Mouse (Mus musculus) lung, adult 2 months (tissue): ENCODE data around the gene Grm5.

ENCODE experiments used
- CTCF ChIP-seq: fragments of 200-500 bp; IDR thresholded peaks from 2 replicates; pipeline ENCODE4 v1.5.1; 2011; ENCODE audit warnings: mild to moderate bottlenecking, low read length, control low read depth; ENCODE audit not compliant: insufficient read depth
- POLR2A ChIP-seq: fragments of 200-500 bp; IDR thresholded peaks from 2 replicates; pipeline ENCODE4 v1.6.1; 2011; ENCODE audit warnings: low read depth, mild to moderate bottlenecking, control low read depth, low read length, borderline replicate concordance; ENCODE audit errors: extremely low read depth

DNA sequence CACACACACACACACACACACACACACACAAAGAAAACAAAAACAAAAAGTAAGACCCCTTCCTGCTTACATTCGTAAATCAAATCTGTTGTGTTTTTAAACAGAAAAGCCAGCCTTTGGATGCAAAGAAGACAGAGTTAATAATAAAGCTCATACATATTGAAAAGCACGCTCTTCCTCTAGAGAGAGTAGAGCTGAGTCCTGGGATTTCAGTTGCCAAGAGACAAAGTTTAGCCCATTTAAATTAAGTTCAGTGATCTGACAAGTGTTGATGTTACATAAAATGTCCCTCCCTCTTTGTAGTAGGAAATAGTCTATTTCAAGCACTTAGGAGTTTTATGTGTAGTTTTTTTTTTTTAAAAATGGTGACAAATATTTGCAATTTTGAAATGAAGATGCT lies 178.0 kb downstream of the Grm5 start:
- TF ChIP-seq POLR2A (no peak), CTCF (no peak)
